Mouse (Mus musculus) neural tube, embryonic 10.5 days (tissue): ENCODE measurements around the gene Yy1.

ENCODE experiments used
- DNase-seq: peaks from one replicate; pipeline ENCODE4 v3.0.0-alpha.2; 2017; ENCODE audit warnings: low spot score; ENCODE audit errors: extremely low spot score

Gene Yy1

GRCm38 (mm10) chr12:108768196-108768854, 24.4 kb upstream of the Yy1 start:
- DNase-seq, result no peak

- DNase-seq, result no peak
These were observed 12.5 kb upstream of the Yy1 start for GRCm38 (mm10) chr12:108780108-108780877.

- no peak for DNase-seq
These were observed 7.6 kb upstream of the Yy1 start for GRCm38 (mm10) chr12:108785161-108785560.

GRCm38 (mm10) chr12:108787329-108787728, 5.4 kb upstream of the Yy1 start:
- DNase-seq, result no peak

- DNase-seq, result peak; percentile 81
These were observed 624 bp upstream of the Yy1 start for GRCm38 (mm10) chr12:108792152-108792545.

GRCm38 (mm10) chr12:108793453-108793941, 724 bp downstream of the Yy1 start:
- DNase-seq, result peak; percentile 33

- DNase-seq, result peak; percentile 83
These were observed 1.4 kb downstream of the Yy1 start for GRCm38 (mm10) chr12:108794078-108794711.

- no peak for DNase-seq
These were observed 2.3 kb downstream of the Yy1 start for GRCm38 (mm10) chr12:108794979-108795537.

GRCm38 (mm10) chr12:108801613-108802012, 8.8 kb downstream of the Yy1 start:
- DNase-seq, result no peak

GRCm38 (mm10) chr12:108804388-108804787, 11.6 kb downstream of the Yy1 start:
- DNase-seq, result no peak

- DNase-seq, result no peak
These were observed 15.7 kb downstream of the Yy1 start for GRCm38 (mm10) chr12:108808465-108808864.

- DNase-seq, result no peak
These were observed 17.0 kb downstream of the Yy1 start for GRCm38 (mm10) chr12:108809771-108810170.

- no peak for DNase-seq
These were observed 17.5 kb downstream of the Yy1 start for GRCm38 (mm10) chr12:108810309-108810708.

- no peak for DNase-seq
These were observed 18.4 kb downstream of the Yy1 start for GRCm38 (mm10) chr12:108811133-108811532.

- no peak for DNase-seq
These were observed 19.7 kb downstream of the Yy1 start for GRCm38 (mm10) chr12:108812463-108812862.

- DNase-seq, result no peak
These were observed 21.7 kb downstream of the Yy1 start for GRCm38 (mm10) chr12:108814470-108814869.

- no peak for DNase-seq
These were observed 23.8 kb downstream of the Yy1 start for GRCm38 (mm10) chr12:108816569-108816968.

- DNase-seq, result no peak
These were observed 27.7 kb downstream of the Yy1 start for GRCm38 (mm10) chr12:108820461-108820860.

GRCm38 (mm10) chr12:108823036-108823435, 30.3 kb downstream of the Yy1 start:
- DNase-seq, result no peak

- no peak for DNase-seq
These were observed 31.6 kb downstream of the Yy1 start for GRCm38 (mm10) chr12:108824225-108824874.

GRCm38 (mm10) chr12:108825561-108826224, 32.9 kb downstream of the Yy1 start:
- DNase-seq, result no peak
